Mouse (Mus musculus): ENCODE results near the gene Ccnd1.
A peak's percentile ranks its signal among the peaks of the same experiment; 100 is the strongest.

The Ccnd1 gene

GRCm38 (mm10) chr7:144939344-144940002, at the start of gene Ccnd1:
Gene Ccnd1, minus strand, starts transcription at chr7:144939925.
- peak; percentile 69 for DNase-seq (ENCODE audit: low read depth, low spot score)

GRCm38 (mm10) chr7:144988856-144989255, 49.1 kb upstream of the Ccnd1 start:
- no peak for DNase-seq (ENCODE audit: low read depth, low spot score)

GRCm38 (mm10) chr7:144985100-144985499, 45.4 kb upstream of the Ccnd1 start:
- DNase-seq (ENCODE audit: low read depth, low spot score), result no peak

GRCm38 (mm10) chr7:144982358-144983110, 42.8 kb upstream of the Ccnd1 start:
- DNase-seq (ENCODE audit: low read depth, low spot score), result no peak

- DNase-seq (ENCODE audit: low read depth, low spot score), result no peak
Observed at GRCm38 (mm10) chr7:144981426-144982079, 41.8 kb upstream of the Ccnd1 start.

- DNase-seq (ENCODE audit: low read depth, low spot score), result no peak
Observed at GRCm38 (mm10) chr7:144979814-144980213, 40.1 kb upstream of the Ccnd1 start.

- DNase-seq (ENCODE audit: low read depth, low spot score), result no peak
Observed at GRCm38 (mm10) chr7:144977121-144977520, 37.4 kb upstream of the Ccnd1 start.

GRCm38 (mm10) chr7:144973461-144973860, 33.7 kb upstream of the Ccnd1 start:
- DNase-seq (ENCODE audit: low read depth, low spot score), result peak; percentile 14

GRCm38 (mm10) chr7:144971769-144972168, 32.0 kb upstream of the Ccnd1 start:
- DNase-seq (ENCODE audit: low read depth, low spot score), result no peak

GRCm38 (mm10) chr7:144970997-144971768, 31.5 kb upstream of the Ccnd1 start:
- DNase-seq (ENCODE audit: low read depth, low spot score), result peak; percentile 16

- DNase-seq (ENCODE audit: low read depth, low spot score), result no peak
Observed at GRCm38 (mm10) chr7:144965893-144966292, 26.2 kb upstream of the Ccnd1 start.

- no peak for DNase-seq (ENCODE audit: low read depth, low spot score)
Observed at GRCm38 (mm10) chr7:144964316-144964715, 24.6 kb upstream of the Ccnd1 start.

GRCm38 (mm10) chr7:144963911-144964310, 24.2 kb upstream of the Ccnd1 start:
- DNase-seq (ENCODE audit: low read depth, low spot score), result no peak

GRCm38 (mm10) chr7:144958509-144959395, 19.0 kb upstream of the Ccnd1 start:
- DNase-seq (ENCODE audit: low read depth, low spot score), result no peak

GRCm38 (mm10) chr7:144943254-144943653, 3.5 kb upstream of the Ccnd1 start:
- DNase-seq (ENCODE audit: low read depth, low spot score), result peak; percentile 83

GRCm38 (mm10) chr7:144942744-144943135, 3.0 kb upstream of the Ccnd1 start:
- DNase-seq (ENCODE audit: low read depth, low spot score), result no peak

- DNase-seq (ENCODE audit: low read depth, low spot score), result no peak
Observed at GRCm38 (mm10) chr7:144942071-144942743, 2.5 kb upstream of the Ccnd1 start.

GRCm38 (mm10) chr7:144941242-144941831, 1.6 kb upstream of the Ccnd1 start:
- DNase-seq (ENCODE audit: low read depth, low spot score), result peak; percentile 76

- no peak for DNase-seq (ENCODE audit: low read depth, low spot score)
Observed at GRCm38 (mm10) chr7:144940585-144940984, 860 bp upstream of the Ccnd1 start.
